Mouse (Mus musculus) left cerebral cortex, adult 9 months (tissue): ENCODE measurements at regions not wholly inside any gene's neighbourhood (a gene's known extent, or its start where the extent isn't known, plus 50 kb on each side); places are given as distances from the start of the nearest gene placed in this dataset.

ENCODE experiments used
- DNase-seq, 2 experiments: peaks; one replicate each; pipeline ENCODE4 v3.0.0; 2022; ENCODE audit warnings: low spot score in 2 of 2

DNA sequence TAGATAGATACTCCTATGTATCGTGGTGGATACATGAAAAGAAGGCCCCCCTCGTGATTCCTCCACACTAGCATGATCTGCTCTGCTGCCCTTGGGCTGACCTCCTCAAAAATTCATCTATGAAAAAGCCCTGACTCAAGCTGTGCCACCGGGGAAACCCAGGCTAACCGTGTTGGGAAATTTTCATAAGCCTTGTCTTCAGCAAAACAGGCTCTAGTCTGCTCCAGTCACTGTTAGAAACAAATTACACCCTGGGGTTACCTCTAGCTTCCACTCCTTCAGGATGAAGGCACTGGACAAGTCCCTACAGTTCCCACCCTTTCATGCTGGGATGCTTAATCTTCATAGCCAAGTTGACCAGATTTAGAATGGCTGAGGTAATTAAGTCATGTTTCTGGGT, 315.0 kb upstream of the Nrp1 start:
- no peak for DNase-seq

DNA sequence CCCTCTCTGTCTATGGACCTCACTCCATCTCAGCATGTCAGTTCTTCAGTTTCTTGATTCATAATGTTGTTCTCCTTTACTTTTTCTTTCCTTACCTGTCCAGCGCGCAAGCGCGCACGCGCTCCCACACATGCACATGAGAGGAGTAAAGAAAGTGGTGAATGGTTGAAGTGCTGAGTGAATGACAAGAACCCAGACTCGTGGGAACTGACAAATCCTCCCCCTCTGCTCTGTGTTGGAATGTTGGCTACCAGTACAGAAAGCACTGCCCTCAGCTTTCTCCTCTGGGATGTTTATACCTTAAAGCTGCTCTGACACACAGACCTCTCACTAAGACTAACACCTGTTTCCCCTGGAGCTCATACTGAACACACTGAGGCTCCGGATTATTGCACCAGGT, 302.2 kb upstream of the Nrp1 start:
- DNase-seq = no peak

GRCm38 (mm10) chr8:128057845-128058244, 300.6 kb upstream of the Nrp1 start:
- DNase-seq = no peak

GRCm38 (mm10) chr8:128059817-128060216, 298.6 kb upstream of the Nrp1 start:
- no peak for DNase-seq

DNA sequence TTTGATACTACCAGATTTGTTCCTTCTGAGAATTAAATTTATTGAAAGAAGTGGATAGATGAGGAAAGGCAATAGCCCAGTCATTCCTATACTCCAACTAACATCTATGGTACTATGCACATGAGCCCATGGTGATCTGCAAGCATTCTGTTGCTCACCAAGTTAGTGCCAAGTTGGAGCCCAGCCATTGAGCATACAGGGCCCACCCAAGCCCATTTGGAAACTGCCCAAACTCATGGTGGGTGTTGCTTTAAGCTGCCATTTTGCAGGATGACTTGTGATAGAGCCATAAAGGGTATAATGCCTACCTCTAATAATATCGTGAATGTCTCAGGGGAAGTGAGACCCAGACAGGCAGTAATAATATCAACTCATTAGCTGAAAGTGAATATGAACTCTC, 294.2 kb upstream of the Nrp1 start:
- no peak for DNase-seq

DNA sequence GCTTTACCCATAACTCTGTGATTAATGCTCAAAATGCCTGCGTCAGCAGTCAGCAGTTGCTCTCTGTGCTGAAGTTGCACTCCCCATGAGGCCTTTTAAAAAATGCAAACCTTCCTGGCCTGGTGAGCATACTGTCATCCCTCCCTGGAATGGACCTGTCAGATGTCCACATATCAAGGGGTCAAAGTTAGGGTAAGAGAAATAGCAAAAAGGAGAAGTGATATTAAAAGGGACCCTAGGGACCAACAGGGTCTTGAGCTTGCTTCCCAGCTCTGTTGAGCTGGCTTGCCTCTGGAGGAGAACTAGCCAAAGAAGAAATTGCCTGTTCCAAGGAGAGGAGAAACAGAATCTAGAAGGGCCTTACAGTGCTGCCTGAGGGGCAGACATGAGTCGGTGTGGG, 293.3 kb upstream of the Nrp1 start:
- DNase-seq = no peak

DNA sequence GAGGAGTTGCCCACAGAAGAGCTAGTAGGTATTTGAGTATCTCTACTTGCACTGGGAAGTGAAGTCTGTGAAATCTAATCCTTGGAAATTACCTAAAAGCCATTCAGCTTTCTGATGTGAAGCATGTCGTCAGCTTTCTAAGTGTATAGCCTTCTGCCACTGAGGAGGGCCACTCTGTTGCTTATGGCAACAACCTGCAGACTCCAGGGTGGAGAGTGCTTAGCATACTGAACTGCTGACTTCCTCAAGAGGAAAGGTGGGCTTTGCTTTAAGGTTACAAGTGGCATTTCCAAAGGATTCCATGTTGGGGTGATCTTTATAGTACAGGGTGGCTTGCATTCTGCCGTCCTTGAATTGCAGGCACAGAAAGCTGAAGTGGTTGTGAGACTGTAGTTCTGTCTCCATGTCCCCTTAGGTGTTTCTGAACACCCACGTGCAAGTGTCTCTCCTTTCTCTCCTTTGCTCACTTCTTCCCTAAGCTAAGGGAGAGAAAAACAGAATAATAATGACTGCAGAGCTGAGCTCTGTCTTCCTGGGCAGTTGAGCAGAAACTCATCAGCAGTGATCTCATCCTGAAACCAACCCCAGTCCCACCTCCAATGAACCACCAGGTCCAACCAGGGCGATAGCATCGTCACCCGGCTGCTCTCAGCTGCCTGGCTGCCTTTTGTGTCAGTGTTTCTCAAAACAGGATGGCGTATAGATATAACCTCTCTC, 292.3 kb upstream of the Nrp1 start:
- no peak for DNase-seq

DNA sequence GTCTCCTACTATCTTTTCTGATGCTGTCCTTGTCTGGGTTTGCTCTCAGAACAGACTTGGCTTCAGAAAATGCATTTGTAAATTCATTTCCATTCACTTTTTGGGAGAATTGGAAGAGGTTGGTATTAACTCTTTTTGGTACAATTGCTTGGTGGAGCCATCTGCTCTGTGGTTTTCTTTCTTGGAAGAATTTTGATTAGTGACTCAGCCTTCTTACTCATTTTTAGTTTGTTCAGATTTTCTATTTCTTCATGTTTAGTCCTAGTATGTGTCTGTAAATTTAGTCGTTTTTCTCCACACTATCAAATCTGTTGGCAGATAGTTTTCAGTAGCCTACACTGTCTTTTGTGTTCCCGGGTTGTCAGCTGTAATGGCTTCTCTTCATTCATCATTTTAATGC, 288.7 kb upstream of the Nrp1 start:
- no peak for DNase-seq

DNA sequence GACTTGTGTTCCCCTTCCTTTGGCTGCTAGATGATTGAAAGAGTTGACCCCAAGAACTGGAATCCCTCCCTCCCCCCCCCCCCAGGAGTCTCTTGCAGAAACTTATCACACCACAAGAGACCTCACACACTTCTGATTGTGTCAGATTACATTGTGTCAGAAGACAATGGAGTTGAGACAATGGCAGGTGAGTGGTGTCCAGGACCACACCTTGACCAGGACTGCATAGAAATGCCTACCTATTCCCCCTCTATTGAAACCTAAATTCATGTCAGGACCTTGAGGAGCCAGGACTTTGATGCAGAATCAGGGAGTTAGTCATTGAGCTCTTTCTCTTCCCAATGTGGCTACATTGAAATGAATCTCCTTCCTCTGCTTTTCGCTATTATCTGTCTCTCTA, 282.8 kb upstream of the Nrp1 start:
- no peak for DNase-seq

GRCm38 (mm10) chr8:128076226-128076625, 282.2 kb upstream of the Nrp1 start:
- no peak for DNase-seq

- DNase-seq = no peak
These were observed 279.7 kb upstream of the Nrp1 start for GRCm38 (mm10) chr8:128078740-128079139.

GRCm38 (mm10) chr8:128085800-128086199, 272.6 kb upstream of the Nrp1 start:
- no peak for DNase-seq

- DNase-seq = no peak
These were observed 270.9 kb upstream of the Nrp1 start for GRCm38 (mm10) chr8:128087500-128087899.

- no peak for DNase-seq
These were observed 265.6 kb upstream of the Nrp1 start for GRCm38 (mm10) chr8:128092826-128093225.

DNA sequence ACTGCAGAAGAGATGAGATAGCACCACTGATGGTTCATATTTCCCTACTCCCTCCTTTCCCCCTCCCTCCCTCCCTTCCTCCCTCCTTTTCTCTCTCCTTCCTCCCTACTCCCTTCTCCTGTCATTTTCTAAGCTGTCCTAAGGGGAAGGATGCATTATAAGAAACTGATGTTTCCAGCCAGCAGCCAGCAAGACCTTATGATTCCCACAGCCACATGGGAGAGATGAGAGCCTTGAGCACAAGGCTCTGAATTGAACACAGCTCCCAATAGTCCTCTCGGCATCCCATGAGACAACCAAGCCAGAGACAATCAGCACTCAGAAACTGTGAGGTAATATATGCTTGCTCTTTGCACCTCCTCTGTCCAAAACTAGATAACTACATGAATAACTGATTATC, 263.0 kb upstream of the Nrp1 start:
- no peak for DNase-seq

DNA sequence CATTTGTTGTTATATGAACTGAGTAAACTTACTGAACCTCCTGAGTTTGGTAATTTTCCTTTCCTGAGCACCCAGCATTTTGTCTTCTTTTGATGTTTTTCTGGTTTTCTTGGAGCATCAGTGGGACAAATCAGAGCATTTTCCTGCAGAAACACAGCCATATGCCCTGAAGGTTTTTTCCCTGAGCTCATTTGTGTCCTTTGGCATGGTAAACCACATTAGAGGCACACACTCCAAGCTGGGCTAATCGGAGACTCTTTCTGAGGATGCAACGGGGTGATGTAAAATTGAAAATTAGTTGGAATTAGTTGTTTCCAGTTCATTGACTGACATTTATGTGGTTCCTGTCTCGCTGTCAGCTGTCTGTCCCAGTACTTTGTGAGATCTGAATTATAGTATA, 260.8 kb upstream of the Nrp1 start:
- DNase-seq = no peak

GRCm38 (mm10) chr8:128103380-128103779, 255.0 kb upstream of the Nrp1 start:
- no peak for DNase-seq

GRCm38 (mm10) chr8:128106569-128106968, 251.8 kb upstream of the Nrp1 start:
- no peak for DNase-seq

GRCm38 (mm10) chr8:128107041-128107440, 251.4 kb upstream of the Nrp1 start:
- DNase-seq = no peak

DNA sequence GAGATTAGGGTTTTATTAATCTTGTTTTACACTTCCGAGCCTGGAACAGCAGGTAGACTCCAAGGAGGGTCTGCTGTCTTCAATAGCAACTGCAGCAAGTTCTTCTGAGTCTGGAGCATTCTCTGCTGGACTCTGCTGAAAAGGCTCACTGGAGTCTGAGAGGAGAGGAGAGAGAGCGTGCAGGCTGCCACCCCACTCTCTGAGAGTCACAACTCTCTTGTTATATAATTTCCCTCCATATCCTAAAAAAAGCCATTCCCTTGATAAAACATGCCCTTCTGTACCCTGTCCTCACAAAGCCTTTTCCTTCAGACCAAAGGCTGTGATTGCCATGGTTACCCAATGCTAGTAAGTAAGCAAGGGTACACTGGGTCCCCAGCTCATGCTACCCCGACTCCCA, 249.4 kb upstream of the Nrp1 start:
- no peak for DNase-seq

DNA sequence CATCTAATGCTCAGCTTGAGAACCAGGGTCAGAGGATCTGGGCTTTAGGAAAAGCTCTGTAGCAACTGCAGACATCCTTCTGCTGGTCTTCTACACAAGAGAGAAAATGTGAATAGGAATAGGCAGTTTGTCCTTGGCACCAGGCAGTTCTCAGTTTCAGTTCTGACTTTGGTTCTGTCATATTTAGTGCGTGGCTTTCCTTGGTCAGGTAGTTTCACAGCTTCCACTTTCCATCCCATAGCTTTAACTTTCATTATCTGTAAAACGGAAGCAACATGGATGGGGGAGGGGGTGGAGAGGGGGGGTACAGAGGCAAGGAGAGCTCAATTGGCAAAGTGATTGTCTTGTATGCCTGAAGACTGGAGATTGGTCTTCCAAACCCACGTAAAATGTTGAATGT, 247.3 kb upstream of the Nrp1 start:
- DNase-seq = no peak

GRCm38 (mm10) chr8:128113116-128113515, 245.3 kb upstream of the Nrp1 start:
- DNase-seq = no peak

- no peak for DNase-seq
These were observed 217.0 kb upstream of the Nrp1 start for GRCm38 (mm10) chr8:128141290-128141966.
